Mouse (Mus musculus): ENCODE results near the gene Ccnq. TPM values are rescaled to one million over a fixed set of nuclear protein-coding genes. Genes with fewer than 3 reads are reported as not detected.

The Ccnq gene
- polyA plus RNA-seq, 1 experiment from 2014 or later = 42.2 TPM

DNA sequence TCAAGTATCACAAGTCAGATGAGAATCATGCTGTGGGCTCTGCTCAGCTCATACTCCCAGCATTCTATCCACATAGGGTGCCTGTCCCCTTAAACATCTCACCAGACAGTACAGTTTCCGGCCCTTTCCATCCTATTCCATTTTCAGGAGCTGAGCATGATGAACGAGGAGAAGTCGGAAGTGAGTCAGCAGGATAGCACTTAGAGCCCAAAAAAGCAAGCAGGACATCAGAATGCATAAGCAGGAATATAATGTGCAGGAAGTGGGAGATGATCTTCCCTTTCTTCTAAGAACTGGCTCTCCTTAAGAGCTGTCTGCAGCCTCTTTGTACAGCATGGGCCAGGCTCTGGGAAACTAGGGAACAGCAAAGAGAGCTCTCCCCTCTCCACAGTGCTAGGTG lies 49.2 kb downstream of the Ccnq start:
- H3K36me3 ChIP-seq (ENCODE audit: control insufficient read depth, insufficient read depth, low read length) = no peaks in the 10 kb centered on the region
- no peak overlapping the region for H3K9ac ChIP-seq (replicated peaks; ENCODE audit: low read depth, low read length)
- H3K27me3 ChIP-seq (ENCODE audit: control insufficient read depth, insufficient read depth, low read length) = no peaks in the 10 kb centered on the region
- H3K9me3 ChIP-seq (ENCODE audit: control insufficient read depth, low read depth, low read length) = no peaks in the 10 kb centered on the region
- no peak overlapping the region for H3K27ac ChIP-seq (ENCODE audit: low read length)
- no peak for ATAC-seq (ENCODE audit: insufficient number of reproducible peaks, insufficient read depth, low FRiP score, low read depth)
- 56% methylated on average over 3 of the region's 3 CpGs for WGBS
- H3K4me2 ChIP-seq (replicated peaks; ENCODE audit: low read depth, low read length) = no peak overlapping the region
- no peak overlapping the region for H3K4me3 ChIP-seq (ENCODE audit: low read depth, low read length)
- H3K4me1 ChIP-seq (ENCODE audit: control insufficient read depth, insufficient read depth, low read length) = no peaks in the 10 kb centered on the region

Small RNA genes lying within 50 kb of the gene (microRNA-seq; reads per million reads assigned to microRNA genes)
- gene Gm23840 = not detected

Other genes with a start within 250 kb of the Ccnq start
- not detected in 2 replicates for gene Sebox, start 248.3 kb downstream of the Ccnq start, polyA plus RNA-seq (2014; fragmentation: Nextera tagmentation; extraction: Ambion mirVana)
- gene Tmem199, start 239.6 kb downstream of the Ccnq start, polyA plus RNA-seq (2014; fragmentation: Nextera tagmentation; extraction: Ambion mirVana) = 52.1 and 52.9 TPM in 2 replicates
- 131 and 135 TPM in 2 replicates for gene Poldip2, start 239.5 kb downstream of the Ccnq start, polyA plus RNA-seq (2014; fragmentation: Nextera tagmentation; extraction: Ambion mirVana)
- 81.2 and 82.9 TPM in 2 replicates for gene Tnfaip1, start 215.4 kb downstream of the Ccnq start, polyA plus RNA-seq (2014; fragmentation: Nextera tagmentation; extraction: Ambion mirVana)
- gene Ift20, start 215.4 kb downstream of the Ccnq start, polyA plus RNA-seq (2014; fragmentation: Nextera tagmentation; extraction: Ambion mirVana) = 126 and 142 TPM in 2 replicates
- gene Tmem97, start 201.0 kb downstream of the Ccnq start, polyA plus RNA-seq (2014; fragmentation: Nextera tagmentation; extraction: Ambion mirVana) = 88.5 and 113 TPM in 2 replicates
- gene Nlk, start 54.4 kb downstream of the Ccnq start, polyA plus RNA-seq (2014; fragmentation: Nextera tagmentation; extraction: Ambion mirVana) = 10.1 and 13.4 TPM in 2 replicates
- 9.7 and 11.9 TPM in 2 replicates for gene Lyrm9, start 74.9 kb upstream of the Ccnq start, polyA plus RNA-seq (2014; fragmentation: Nextera tagmentation; extraction: Ambion mirVana)
- gene Nos2, start 169.1 kb upstream of the Ccnq start, polyA plus RNA-seq (2014; fragmentation: Nextera tagmentation; extraction: Ambion mirVana) = 1.2 and 1.5 TPM in 2 replicates
- 32.9 and 36.0 TPM in 2 replicates for gene Lgals9, start 233.2 kb upstream of the Ccnq start, polyA plus RNA-seq (2014; fragmentation: Nextera tagmentation; extraction: Ambion mirVana)

All from stomach, embryonic 14.5 days (tissue).